Mouse (Mus musculus) liver, adult 2 months (tissue): ENCODE measurements around the gene Dnaja2. TPM values are rescaled to one million over a fixed set of nuclear protein-coding genes. Genes with fewer than 3 reads are reported as not detected.

ENCODE experiments used
- DNase-seq: peaks from one replicate; pipeline ENCODE4 v3.0.0-alpha.2; 2011; ENCODE audit warnings: low read depth, low spot score; ENCODE audit errors: extremely low read depth
- H3K27ac ChIP-seq: fragments of 200-500 bp; replicated peaks from 2 replicates; pipeline ENCODE4 v1.5.1; 2012; ENCODE audit warnings: low read depth, mild to moderate bottlenecking, control low read depth, inconsistent platforms, low read length; ENCODE audit not compliant: insufficient read depth
- H3K27me3 ChIP-seq: fragments of 200-500 bp; 2 replicates; pipeline ENCODE4 v1.6.1; 2012; ENCODE audit warnings: mild to moderate bottlenecking, moderate library complexity, low read length, inconsistent platforms; ENCODE audit not compliant: control insufficient read depth, insufficient read depth
- H3K36me3 ChIP-seq: fragments of 200-500 bp; 2 replicates; pipeline ENCODE4 v1.6.1; 2012; ENCODE audit warnings: low read length, inconsistent platforms; ENCODE audit not compliant: control insufficient read depth, insufficient read depth
- H3K4me1 ChIP-seq: fragments of 200-500 bp; 2 replicates; pipeline ENCODE4 v1.6.1; 2011; ENCODE audit warnings: low read length; ENCODE audit not compliant: control insufficient read depth, insufficient read depth
- H3K4me3 ChIP-seq: fragments of 200-500 bp; 2 replicates; pipeline ENCODE4 v1.5.1; 2011; ENCODE audit warnings: low read depth, mild to moderate bottlenecking, control low read depth, low read length, moderate library complexity; ENCODE audit not compliant: insufficient read depth
- H3K79me2 ChIP-seq: fragments of 200-500 bp; 2 replicates; pipeline ENCODE4 v1.6.1; 2012; ENCODE audit warnings: inconsistent platforms, mild to moderate bottlenecking, low read length, moderate library complexity; ENCODE audit not compliant: control insufficient read depth, insufficient read depth
- H3K9ac ChIP-seq: fragments of 200-500 bp; 2 replicates; pipeline ENCODE4 v1.6.1; 2012; ENCODE audit warnings: low read depth, mild to moderate bottlenecking, control low read depth, inconsistent platforms, low read length
- CTCF ChIP-seq: fragments of 200-500 bp; IDR thresholded peaks from 2 replicates; pipeline ENCODE4 v1.5.1; 2011; ENCODE audit warnings: low read depth, low read length, control low read depth
- POLR2A ChIP-seq: fragments of 200-500 bp; IDR thresholded peaks from 2 replicates; pipeline ENCODE4 v1.6.1; 2011; ENCODE audit warnings: low read length, control low read depth; ENCODE audit not compliant: insufficient read depth; ENCODE audit errors: extremely low read depth
- WGBS: fragments of 180-500 bp; shearing (Covaris S2); methylation state at CpG from one replicate; pipeline ENCODE4 v1.1.7; 2018; 5-methylcytosine and 5-hydroxymethylcytosine counted together
- polyA plus RNA-seq: library from polyadenylated mRNA; depleted of rRNA; stranded (reverse); fragments of >200 nt; gene quantifications from 2 replicates; pipeline ENCODE4 v1.2.3, GENCODE M21; 2012
- total RNA-seq: library from RNA; depleted of rRNA; stranded (reverse); fragments of >200 nt; gene quantifications from 2 replicates; pipeline ENCODE4 v1.2.3, GENCODE M21; 2014

The Dnaja2 gene
- total and polyA plus RNA-seq, 2 experiments = 10.4 to 65.8 TPM

- Histone ChIP-seq H3K27me3 (no peaks in the 10 kb centered on the region), H3K4me3 (no peak overlapping the region), H3K27ac (no peak overlapping the region), H3K9ac (no peak overlapping the region), H3K36me3 (peaks cover 93% of the 10 kb centered on the region), H3K79me2 (no peaks in the 10 kb centered on the region), H3K4me1 (no peaks in the 10 kb centered on the region)
- WGBS = 92% methylated on average over 10 of the region's 10 CpGs
- TF ChIP-seq POLR2A (no peak), CTCF (no peak)
- no peak for DNase-seq
Observed at GRCm38 (mm10) chr8:85517956-85518355, 37.2 kb downstream of the Dnaja2 start.

DNA sequence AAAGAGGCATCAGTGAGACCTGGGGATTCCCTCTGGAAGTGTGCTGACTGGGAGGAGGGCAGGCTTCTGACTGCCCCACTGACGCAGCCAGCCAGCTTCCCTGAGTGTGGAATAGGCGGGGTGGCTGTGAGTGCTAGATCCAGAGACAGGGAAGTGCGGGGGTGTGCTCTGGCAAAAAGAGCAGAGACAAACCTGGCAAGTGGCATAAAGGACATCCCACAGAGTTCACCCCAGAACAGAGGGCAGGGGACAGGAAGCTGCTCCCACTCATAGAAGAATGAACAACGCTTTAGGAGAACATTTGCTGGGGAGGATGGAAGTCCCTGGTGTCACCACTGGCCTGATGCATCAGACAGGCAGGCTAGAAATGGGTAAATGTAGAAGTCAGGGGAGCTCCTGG lies 37.8 kb downstream of the Dnaja2 start:
- DNase-seq = no peak
- peaks cover 92% of the 10 kb centered on the region for H3K36me3 ChIP-seq
- 65% methylated on average over 4 of the region's 4 CpGs for WGBS
- no peak overlapping the region for H3K27ac ChIP-seq
- no peak overlapping the region for H3K4me3 ChIP-seq
- no peaks in the 10 kb centered on the region for H3K4me1 ChIP-seq
- H3K79me2 ChIP-seq = no peaks in the 10 kb centered on the region
- H3K9ac ChIP-seq = no peak overlapping the region
- no peaks in the 10 kb centered on the region for H3K27me3 ChIP-seq
- no peak for TF ChIP-seq CTCF
- no peak for TF ChIP-seq POLR2A

DNA sequence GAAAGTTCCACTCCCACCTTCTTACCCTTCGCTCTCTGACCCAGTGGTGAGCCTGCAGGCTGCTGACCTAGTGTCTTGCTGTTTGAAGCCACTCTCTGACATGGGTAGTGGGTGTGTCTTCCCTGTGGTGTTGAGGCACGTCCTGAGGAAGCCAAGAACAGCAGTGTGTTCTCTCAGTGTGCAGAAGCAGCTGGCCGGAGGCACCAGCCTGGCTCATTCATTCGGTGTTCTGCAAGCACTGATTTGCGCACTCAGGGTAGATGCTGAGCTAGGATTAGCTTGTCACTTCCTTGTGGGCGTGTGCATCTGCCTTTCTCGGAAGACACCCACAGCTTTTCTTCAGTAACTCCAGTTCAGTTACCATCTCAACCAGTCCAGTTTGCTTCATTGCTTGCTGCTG lies 39.8 kb downstream of the Dnaja2 start:
- DNase-seq = no peak

GRCm38 (mm10) chr8:85513283-85513682 lies 41.9 kb downstream of the Dnaja2 start:
- Histone ChIP-seq H3K9ac (no peak overlapping the region), H3K27ac (no peak overlapping the region), H3K79me2 (no peaks in the 10 kb centered on the region), H3K36me3 (peaks cover 96% of the 10 kb centered on the region), H3K27me3 (no peaks in the 10 kb centered on the region), H3K4me3 (no peak overlapping the region), H3K4me1 (no peaks in the 10 kb centered on the region)
- no peak for DNase-seq
- 34% methylated on average over 4 of the region's 4 CpGs for WGBS
- TF ChIP-seq POLR2A (no peak), CTCF (no peak)

More for the DNA sequence above, 39.8 kb downstream of the Dnaja2 start:
- H3K9ac ChIP-seq = no peak overlapping the region
- TF ChIP-seq POLR2A (no peak), CTCF (no peak)
- H3K36me3 ChIP-seq = peaks cover 92% of the 10 kb centered on the region
- H3K4me1 ChIP-seq = no peaks in the 10 kb centered on the region
- no peak overlapping the region for H3K4me3 ChIP-seq
- WGBS = 66% methylated on average over 7 of the region's 7 CpGs
- H3K79me2 ChIP-seq = no peaks in the 10 kb centered on the region
- no peak overlapping the region for H3K27ac ChIP-seq
- H3K27me3 ChIP-seq = no peaks in the 10 kb centered on the region

DNA sequence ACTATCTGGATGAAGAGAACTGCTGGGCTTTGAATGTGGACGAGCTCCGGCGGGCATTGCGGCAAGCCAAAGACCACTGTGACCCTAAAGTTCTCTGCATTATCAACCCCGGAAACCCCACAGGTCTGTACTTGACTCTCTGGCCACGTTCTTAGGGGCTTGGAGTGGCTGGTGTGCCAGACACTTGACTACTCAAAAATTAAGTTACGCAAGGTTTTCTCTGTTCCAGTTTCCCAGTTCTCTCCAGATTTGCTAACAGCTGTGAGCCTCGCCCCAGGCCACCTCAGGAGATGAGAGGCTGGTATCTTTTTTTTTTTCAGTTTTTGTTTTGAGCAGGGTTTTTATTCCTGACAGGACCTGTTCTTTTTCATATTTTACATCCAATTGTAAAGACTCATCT lies 42.9 kb downstream of the Dnaja2 start:
- TF ChIP-seq POLR2A (no peak), CTCF (no peak)
- Histone ChIP-seq H3K4me3 (no peak overlapping the region), H3K9ac (no peak overlapping the region), H3K27ac (no peak overlapping the region), H3K79me2 (no peaks in the 10 kb centered on the region), H3K4me1 (no peaks in the 10 kb centered on the region), H3K36me3 (peaks cover 95% of the 10 kb centered on the region), H3K27me3 (no peaks in the 10 kb centered on the region)
- 80% methylated on average over 8 of the region's 8 CpGs for WGBS
- no peak for DNase-seq

DNA sequence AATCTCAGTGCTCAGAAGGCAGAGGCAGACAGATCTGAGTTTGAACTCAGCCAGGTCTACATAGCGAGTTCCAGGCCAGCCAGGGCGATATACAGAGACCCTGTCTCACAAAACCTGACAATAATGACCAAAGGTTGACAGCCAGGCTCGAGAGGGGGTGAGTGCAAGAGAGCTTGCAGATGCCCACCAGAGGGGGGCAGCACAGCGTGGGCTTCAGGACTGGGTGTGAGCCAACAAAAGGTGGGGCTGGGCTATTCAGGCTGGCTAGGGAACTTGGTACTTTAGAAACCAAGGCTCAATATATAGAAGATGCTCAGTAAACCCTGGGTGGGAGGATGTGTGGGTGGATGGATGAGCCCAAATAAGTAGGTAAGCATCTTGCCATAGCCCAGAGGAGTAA lies 46.5 kb downstream of the Dnaja2 start:
- no peak overlapping the region for H3K4me3 ChIP-seq
- 86% methylated on average over 4 of the region's 4 CpGs for WGBS
- H3K4me1 ChIP-seq = peaks cover 23% of the 10 kb centered on the region
- no peak overlapping the region for H3K27ac ChIP-seq
- peaks cover 82% of the 10 kb centered on the region for H3K36me3 ChIP-seq
- 0 out of 2 replicates have a peak, but pooled peaks cover 5% of the 10 kb centered on the region for H3K79me2 ChIP-seq
- no peaks in the 10 kb centered on the region for H3K27me3 ChIP-seq
- TF ChIP-seq CTCF = peak; percentile 52; the same call in 1 of the 2 replicates
- TF ChIP-seq POLR2A = no peak
- no peak overlapping the region for H3K9ac ChIP-seq
- no peak for DNase-seq
